Mouse (Mus musculus) urinary bladder, adult 2 months (tissue): Measurements from ENCODE around the gene Rbbp7. TPM values are rescaled to one million over a fixed set of nuclear protein-coding genes. Genes with fewer than 3 reads are reported as not detected.

Experiments used
- DNase-seq: peaks from one replicate; pipeline ENCODE4 v3.0.0; 2022; ENCODE audit warnings: low spot score
- polyA plus RNA-seq: library from polyadenylated mRNA; depleted of rRNA; stranded (reverse); fragments of >200 nt; gene quantifications from 2 replicates; pipeline ENCODE4 v1.2.3, GENCODE M21; 2012; rRNA removed

Rbbp7 gene
- polyA plus RNA-seq, 1 experiment: 245 TPM

- DNase-seq: no peak
Observed at GRCm38 (mm10) chrX:162828016-162828415, 67.8 kb downstream of the Rbbp7 start.

Other genes with a start within 250 kb of the Rbbp7 start
- gene Reps2, start 116.8 kb upstream of the Rbbp7 start, polyA plus RNA-seq: 5.6 and 7.3 TPM in 2 replicates
- 15.5 and 17.4 TPM in 2 replicates for gene Txlng, start 69.1 kb downstream of the Rbbp7 start, polyA plus RNA-seq
- 50.7 and 54.2 TPM in 2 replicates for gene Syap1, start 128.0 kb downstream of the Rbbp7 start, polyA plus RNA-seq
- gene Ctps2, start 140.8 kb downstream of the Rbbp7 start, polyA plus RNA-seq: 54.9 and 61.5 TPM in 2 replicates
- gene S100g, start 204.2 kb downstream of the Rbbp7 start, polyA plus RNA-seq: not detected in 2 replicates